Mouse (Mus musculus) lung, postnatal 10 days (tissue): ENCODE data around the gene Ppp2r5e.

Source experiments
- DNase-seq: peaks from one replicate; pipeline ENCODE4 v3.0.0; 2021

The Ppp2r5e gene

DNA sequence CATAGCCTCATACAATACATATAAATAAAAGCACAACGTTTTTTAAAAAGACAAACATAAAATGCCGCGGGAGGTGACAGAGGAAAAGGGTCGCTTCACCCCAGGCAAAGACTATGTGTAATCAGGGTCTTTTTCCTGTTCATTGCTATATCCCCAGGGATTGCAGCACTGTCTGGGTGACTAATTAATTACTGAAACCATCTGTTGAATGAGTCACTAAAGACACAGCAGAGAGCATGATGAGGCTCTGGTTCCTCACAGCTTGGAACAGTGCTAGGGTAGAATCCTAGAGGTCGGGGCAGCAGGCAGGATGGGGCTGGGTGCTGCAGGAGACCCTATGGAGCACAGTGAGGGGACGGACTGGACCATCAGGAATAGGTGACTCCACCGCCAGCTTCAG is 170.2 kb downstream of the Ppp2r5e start:
- DNase-seq, result no peak

DNA sequence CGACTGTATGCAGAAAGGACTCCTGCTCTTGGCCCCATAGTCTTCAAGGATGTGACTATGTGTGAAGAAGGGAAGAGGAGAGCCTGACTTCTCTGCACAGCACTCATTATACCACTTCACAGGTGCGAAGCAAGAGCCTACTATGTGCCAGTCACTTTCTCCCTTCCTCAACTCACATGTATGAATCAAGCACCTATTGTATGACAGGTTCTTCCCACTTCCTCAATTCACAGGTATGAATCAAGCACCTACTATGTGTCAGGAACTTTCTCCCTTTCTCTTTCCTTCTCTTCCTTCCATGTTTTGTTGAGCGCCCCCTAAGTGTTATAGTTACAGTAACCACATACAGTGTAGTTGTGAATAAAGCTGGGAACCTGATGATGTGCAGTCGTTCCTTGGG is 171.2 kb downstream of the Ppp2r5e start:
- DNase-seq, result no peak

DNA sequence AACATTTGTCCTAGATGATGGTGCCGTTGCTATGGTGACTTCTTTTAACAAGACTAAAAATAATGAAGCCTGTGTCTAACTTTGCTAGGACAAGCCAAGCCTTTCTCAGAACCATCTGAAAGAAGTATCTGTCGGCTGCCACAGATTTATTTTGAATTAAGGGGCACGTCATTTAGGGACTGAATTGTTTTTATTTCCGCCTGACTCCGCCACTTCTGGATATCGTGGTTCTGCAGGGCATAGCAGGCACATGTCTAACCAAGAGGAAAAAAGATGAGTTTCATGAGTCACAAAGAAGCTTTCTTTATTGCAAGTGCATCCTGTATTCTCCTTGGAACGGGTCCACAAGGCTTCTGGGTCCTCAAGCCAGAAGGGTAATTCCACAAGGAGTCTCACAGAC is 171.7 kb downstream of the Ppp2r5e start:
- peak; percentile 13 for DNase-seq

DNA sequence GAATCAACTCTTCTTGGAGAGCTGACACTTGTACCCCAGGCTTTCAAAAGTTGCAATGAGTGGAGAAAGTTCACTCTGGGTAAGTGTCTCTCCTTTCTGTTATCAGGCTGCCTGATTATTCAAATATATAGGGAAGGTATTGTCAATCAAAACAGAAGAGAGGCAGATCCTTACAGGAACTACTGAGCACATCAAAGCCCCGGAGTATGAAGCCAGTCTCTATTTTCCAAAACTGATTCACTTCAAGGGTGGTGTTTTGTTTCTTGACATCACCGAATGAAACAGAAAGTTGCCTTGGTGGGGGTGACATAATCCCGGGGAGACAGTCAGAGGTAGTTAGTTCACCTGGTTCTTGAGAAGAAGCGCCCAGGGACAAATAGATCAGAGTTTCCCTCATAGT is 179.4 kb downstream of the Ppp2r5e start, which contains the start of gene Gphb5:
TSS of gene Gphb5 (minus strand) at position 101 of the 400 bp plus-strand sequence.
- no peak for DNase-seq

DNA sequence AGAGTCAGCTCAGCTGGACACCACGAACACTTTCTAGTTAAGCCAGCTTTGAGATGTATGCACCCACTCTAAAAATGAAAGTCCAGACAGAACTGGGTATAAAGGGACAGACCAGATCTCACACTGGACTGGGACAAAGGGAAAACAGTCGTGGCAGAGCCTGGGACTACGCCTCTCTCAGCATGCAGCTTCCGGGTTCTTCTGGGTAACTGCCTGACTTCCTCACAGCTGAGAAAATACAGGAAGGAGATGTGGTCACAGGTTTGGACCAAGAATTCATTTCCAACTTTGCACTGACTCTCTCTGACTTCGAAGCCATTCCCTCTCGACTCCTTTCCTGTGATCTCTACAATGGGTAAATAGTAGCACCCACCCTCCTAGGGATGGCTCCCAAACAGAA is 181.1 kb downstream of the Ppp2r5e start:
- DNase-seq, result peak; percentile 11

DNA sequence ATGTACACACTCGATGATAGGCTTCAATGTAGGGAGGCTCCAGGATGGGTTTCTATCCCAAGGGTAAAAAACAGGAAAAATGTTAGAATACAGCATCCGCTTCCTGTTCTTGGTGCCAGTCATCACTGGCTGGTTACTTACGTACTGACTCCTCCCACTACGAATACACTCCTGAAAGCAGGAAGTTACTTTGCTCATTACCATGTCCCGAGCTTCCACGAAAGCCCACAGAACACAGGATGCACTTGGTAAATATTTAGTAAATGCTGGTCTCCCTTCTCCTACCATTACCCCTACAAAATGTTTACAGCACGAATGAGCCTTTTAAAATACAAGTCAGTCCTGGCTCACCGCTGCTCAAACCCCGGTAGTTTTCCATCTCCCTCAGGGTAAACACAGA is 183.1 kb downstream of the Ppp2r5e start:
- DNase-seq, result peak; percentile 53
